Comparison of ENCODE assay signal across 12 mouse cellular contexts in the genomic region with DNA sequence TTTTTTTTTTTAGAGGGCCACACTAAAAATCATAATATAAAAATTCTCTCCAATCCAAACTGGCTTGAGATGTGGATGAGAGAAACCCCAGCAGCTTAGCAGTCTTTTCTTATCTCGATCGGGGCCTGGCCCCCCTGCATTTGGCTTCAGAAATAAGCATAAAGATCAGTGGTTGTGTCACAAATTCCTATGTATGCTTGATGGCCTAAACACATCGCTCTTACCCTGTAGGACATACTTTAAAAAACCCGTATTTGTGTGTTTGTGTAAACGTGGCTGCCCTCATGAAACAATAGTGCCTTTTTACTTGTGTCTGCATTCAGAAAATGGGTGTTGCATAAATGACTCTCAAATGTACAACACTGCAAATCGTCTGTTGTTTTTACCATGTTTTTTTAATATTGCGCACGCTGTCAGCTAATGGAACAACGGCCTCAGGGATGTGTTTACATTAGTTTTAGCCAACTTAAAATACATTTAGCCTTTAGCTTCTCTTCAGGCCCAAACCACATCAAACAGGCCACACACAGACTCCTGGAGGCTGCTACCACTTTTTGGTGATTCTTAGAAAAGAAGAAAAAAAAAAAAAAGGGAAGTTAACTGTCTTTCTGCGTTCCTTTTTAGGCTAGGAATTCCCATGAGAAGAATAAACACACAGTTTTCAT.
"Had no signal": no experiment of that assay in that cellular context is flagged by ENCODE, and none has a peak within 500 bp of the region (broad histone marks: within the 10 kb centered on the region; RNA-seq: fewer than 3 reads in every experiment).

No protein-coding gene starts in this region.

- H3K36me3 ChIP-seq: limb, embryonic 10.5 days; liver, embryonic 15.5 days; midbrain, embryonic 12.5 days had no signal

- ATAC-seq: midbrain, embryonic 16.5 days had no signal

- DNase-seq: kidney, adult 11 months; kidney, postnatal 14 days; lung, postnatal 14 days; right cerebral cortex, postnatal 14 days; thymus, postnatal 36 days had no signal

- H3K4me2 ChIP-seq: liver, embryonic 11.5 days; liver, embryonic 15.5 days; midbrain, embryonic 12.5 days had no signal

- H3K4me3 ChIP-seq: left cerebral cortex, adult 2 months; limb, embryonic 10.5 days; liver, embryonic 15.5 days; megakaryocyte, embryonic 14.5 days; midbrain, embryonic 12.5 days had no signal

- H3K9me3 ChIP-seq: limb, embryonic 10.5 days; liver, embryonic 15.5 days; midbrain, embryonic 12.5 days had no signal

- H3K27ac ChIP-seq: left cerebral cortex, adult 2 months; limb, embryonic 10.5 days; liver, embryonic 15.5 days; midbrain, embryonic 12.5 days had no signal

- H3K27me3 ChIP-seq: liver, embryonic 15.5 days; megakaryocyte, embryonic 14.5 days; midbrain, embryonic 12.5 days had no signal

- H3K4me1 ChIP-seq: limb, embryonic 10.5 days; liver, embryonic 15.5 days; midbrain, embryonic 12.5 days had no signal

- H3K9ac ChIP-seq: liver, embryonic 15.5 days; midbrain, embryonic 12.5 days had no signal
